Mouse (Mus musculus): ENCODE results near the gene Psmd12.

The Psmd12 gene

GRCm38 (mm10) chr11:107479053-107479861, at the start of gene Psmd12:
Psmd12 (plus strand) TSS chr11:107479484.
- peak; percentile 93 for DNase-seq (ENCODE audit: low read depth, low spot score)

GRCm38 (mm10) chr11:107431197-107431965, 47.9 kb upstream of the Psmd12 start:
- DNase-seq (ENCODE audit: low read depth, low spot score), result no peak

- DNase-seq (ENCODE audit: low read depth, low spot score), result no peak
Observed at GRCm38 (mm10) chr11:107435776-107436449, 43.4 kb upstream of the Psmd12 start.

GRCm38 (mm10) chr11:107437723-107438122, 41.6 kb upstream of the Psmd12 start:
- no peak for DNase-seq (ENCODE audit: low read depth, low spot score)

GRCm38 (mm10) chr11:107438140-107438539, 41.1 kb upstream of the Psmd12 start:
- no peak for DNase-seq (ENCODE audit: low read depth, low spot score)

GRCm38 (mm10) chr11:107441050-107441449, 38.2 kb upstream of the Psmd12 start:
- DNase-seq (ENCODE audit: low read depth, low spot score), result no peak

- DNase-seq (ENCODE audit: low read depth, low spot score), result no peak
Observed at GRCm38 (mm10) chr11:107443121-107444095, 35.9 kb upstream of the Psmd12 start.

GRCm38 (mm10) chr11:107445683-107446082, 33.6 kb upstream of the Psmd12 start:
- no peak for DNase-seq (ENCODE audit: low read depth, low spot score)

GRCm38 (mm10) chr11:107446650-107447049, 32.6 kb upstream of the Psmd12 start:
- DNase-seq (ENCODE audit: low read depth, low spot score), result no peak

GRCm38 (mm10) chr11:107447349-107447748, 31.9 kb upstream of the Psmd12 start:
- no peak for DNase-seq (ENCODE audit: low read depth, low spot score)

- DNase-seq (ENCODE audit: low read depth, low spot score), result no peak
Observed at GRCm38 (mm10) chr11:107447915-107448314, 31.4 kb upstream of the Psmd12 start.

- no peak for DNase-seq (ENCODE audit: low read depth, low spot score)
Observed at GRCm38 (mm10) chr11:107449169-107449910, 29.9 kb upstream of the Psmd12 start.

GRCm38 (mm10) chr11:107450097-107450496, 29.2 kb upstream of the Psmd12 start:
- no peak for DNase-seq (ENCODE audit: low read depth, low spot score)

GRCm38 (mm10) chr11:107451106-107451505, 28.2 kb upstream of the Psmd12 start:
- no peak for DNase-seq (ENCODE audit: low read depth, low spot score)

GRCm38 (mm10) chr11:107452053-107452452, 27.2 kb upstream of the Psmd12 start:
- DNase-seq (ENCODE audit: low read depth, low spot score), result no peak

GRCm38 (mm10) chr11:107454546-107455462, 24.5 kb upstream of the Psmd12 start:
- peak; percentile 49 for DNase-seq (ENCODE audit: low read depth, low spot score)

GRCm38 (mm10) chr11:107457282-107457681, 22.0 kb upstream of the Psmd12 start:
- DNase-seq (ENCODE audit: low read depth, low spot score), result no peak

- no peak for DNase-seq (ENCODE audit: low read depth, low spot score)
Observed at GRCm38 (mm10) chr11:107458286-107458685, 21.0 kb upstream of the Psmd12 start.

- no peak for DNase-seq (ENCODE audit: low read depth, low spot score)
Observed at GRCm38 (mm10) chr11:107458986-107459385, 20.3 kb upstream of the Psmd12 start.

Data from retina, adult 2 months (tissue).